Mouse (Mus musculus) midbrain, postnatal 0 days (tissue): ENCODE results near the gene Trappc12. TPM values are rescaled to one million over a fixed set of nuclear protein-coding genes. Genes with fewer than 3 reads are reported as not detected.

Experiments
- ATAC-seq: fragments of 200-750 bp; cut with Nextera tagmentation; 2 replicates; pipeline ENCODE4 v1.8.0; 2017; ENCODE audit warnings: moderate number of reproducible peaks, mild to moderate bottlenecking, moderate TSS enrichment, moderate library complexity; ENCODE audit not compliant: low FRiP score
- DNase-seq: peaks from one replicate; pipeline ENCODE4 v3.0.0-alpha.2; 2015; ENCODE audit warnings: low spot score
- H3K27ac ChIP-seq: fragments of 300-500 bp; sonication (generic); 2 replicates; pipeline ENCODE4 v1.5.1; 2014; ENCODE audit warnings: low read depth, mild to moderate bottlenecking, low read length, mixed read lengths
- H3K27me3 ChIP-seq: fragments of 300-500 bp; sonication (generic); 2 replicates; pipeline ENCODE4 v1.6.1; 2014; ENCODE audit warnings: low read length, control low read depth, mixed read lengths; ENCODE audit not compliant: insufficient read depth
- H3K36me3 ChIP-seq: fragments of 300-500 bp; sonication (generic); 2 replicates; pipeline ENCODE4 v1.6.1; 2014; ENCODE audit warnings: low read length, control low read depth, mixed read lengths; ENCODE audit not compliant: insufficient read depth
- H3K4me1 ChIP-seq: fragments of 300-500 bp; sonication (generic); 2 replicates; pipeline ENCODE4 v1.6.1; 2014; ENCODE audit warnings: mild to moderate bottlenecking, control low read depth, antibody characterized with exemption, low read length, mixed read lengths; ENCODE audit not compliant: insufficient read depth
- H3K4me2 ChIP-seq: fragments of 300-500 bp; sonication (generic); 2 replicates; pipeline ENCODE4 v1.6.1; 2014; ENCODE audit warnings: low read depth, mild to moderate bottlenecking, low read length, mixed read lengths; ENCODE audit not compliant: poor library complexity, severe bottlenecking
- H3K4me3 ChIP-seq: fragments of 300-500 bp; sonication (generic); 2 replicates; pipeline ENCODE4 v1.5.1; 2014; ENCODE audit warnings: low read depth, mild to moderate bottlenecking, low read length, moderate library complexity
- H3K9ac ChIP-seq: fragments of 300-500 bp; sonication (generic); replicated peaks from 2 replicates; pipeline ENCODE4 v1.6.1; 2014; ENCODE audit warnings: mild to moderate bottlenecking, low read length, moderate library complexity, mixed read lengths; ENCODE audit not compliant: poor library complexity, severe bottlenecking
- H3K9me3 ChIP-seq: fragments of 300-500 bp; sonication (generic); 2 replicates; pipeline ENCODE4 v1.6.1; 2016; ENCODE audit warnings: low read length, control low read depth
- CTCF ChIP-seq: IDR thresholded peaks from 2 replicates; pipeline ENCODE4 v1.5.1; 2016; ENCODE audit warnings: antibody characterized with exemption, mild to moderate bottlenecking
- WGBS: fragments of 180-500 bp; shearing (Covaris S2); extraction: QIAGEN DNeasy Blood & Tissue Kit; methylation state at CpG from one replicate; pipeline ENCODE4 v1.1.7; 2014; 5-methylcytosine and 5-hydroxymethylcytosine counted together
- polyA plus RNA-seq: library from polyadenylated mRNA; unstranded; fragments of >200 nt; fragmentation: Nextera tagmentation; extraction: Ambion mirVana; gene quantifications from 2 replicates; pipeline ENCODE4 v1.2.1, GENCODE M21; 2015
- total RNA-seq: library from RNA; depleted of rRNA; stranded (reverse); fragments of >200 nt; gene quantifications from 2 replicates; pipeline ENCODE4 v1.2.3, GENCODE M21; 2014

Trappc12 gene
- total and polyA plus RNA-seq, 2 experiments from 2014 or later, result 37.9 to 53.2 TPM

DNA sequence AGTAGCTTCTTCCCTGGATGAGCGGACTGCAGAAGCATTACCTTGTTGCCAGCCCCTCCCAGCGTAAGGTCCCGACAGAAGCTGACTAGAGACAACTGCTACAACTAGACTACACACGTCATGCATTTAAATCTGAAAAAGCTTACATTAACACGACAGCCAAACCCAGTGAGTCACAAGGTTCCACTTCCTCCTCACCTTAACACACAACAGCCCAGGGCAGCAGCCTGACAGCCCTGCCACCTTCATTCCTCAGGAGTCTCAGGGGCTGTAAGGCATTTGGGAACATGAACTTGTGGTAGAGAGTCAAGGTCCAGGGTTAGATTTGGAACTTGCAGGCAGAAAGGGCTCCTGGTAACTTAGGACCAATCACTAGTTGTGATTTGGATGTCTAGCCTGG, 23.2 kb downstream of the Trappc12 start:
- no peak for DNase-seq
- TF ChIP-seq CTCF, result no peak
- Histone ChIP-seq H3K36me3 (peaks cover 26% of the 10 kb centered on the region; the same call in 1 of the 2 replicates), H3K4me1 (no peaks in the 10 kb centered on the region), H3K4me3 (no peak overlapping the region), H3K27ac (no peak overlapping the region), H3K4me2 (no peak overlapping the region), H3K9ac (no peak overlapping the region), H3K27me3 (no peaks in the 10 kb centered on the region), H3K9me3 (no peaks in the 10 kb centered on the region)
- WGBS, result 90% methylated on average over 5 of the region's 5 CpGs
- no peak for ATAC-seq

DNA sequence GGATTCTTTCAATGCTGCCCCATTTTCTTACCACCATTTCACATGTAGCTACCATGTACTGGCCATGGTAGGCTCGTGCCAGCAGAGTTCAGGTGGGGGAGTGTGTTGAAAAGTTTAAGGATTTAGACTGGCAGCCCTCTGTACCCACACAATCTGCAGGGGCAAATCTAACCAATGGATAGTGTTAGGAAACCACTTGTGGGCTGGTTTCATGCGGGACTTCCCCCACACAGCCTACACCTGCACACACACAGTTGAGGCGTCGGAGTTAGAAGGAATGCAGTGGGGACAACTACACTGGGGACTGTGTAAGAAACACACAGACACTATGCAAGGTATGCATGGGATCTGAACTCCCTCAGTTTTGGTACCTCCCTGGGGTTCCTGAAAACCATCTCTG, 24.1 kb downstream of the Trappc12 start:
- ATAC-seq (no peak), DNase-seq (no peak)
- WGBS, result 94% methylated on average over 4 of the region's 4 CpGs
- Histone ChIP-seq H3K36me3 (peaks cover 27% of the 10 kb centered on the region; the same call in 1 of the 2 replicates), H3K27me3 (no peaks in the 10 kb centered on the region), H3K9me3 (no peaks in the 10 kb centered on the region), H3K4me3 (no peak overlapping the region), H3K4me1 (no peaks in the 10 kb centered on the region), H3K27ac (no peak overlapping the region), H3K4me2 (no peak overlapping the region), H3K9ac (no peak overlapping the region)
- TF ChIP-seq CTCF, result no peak

DNA sequence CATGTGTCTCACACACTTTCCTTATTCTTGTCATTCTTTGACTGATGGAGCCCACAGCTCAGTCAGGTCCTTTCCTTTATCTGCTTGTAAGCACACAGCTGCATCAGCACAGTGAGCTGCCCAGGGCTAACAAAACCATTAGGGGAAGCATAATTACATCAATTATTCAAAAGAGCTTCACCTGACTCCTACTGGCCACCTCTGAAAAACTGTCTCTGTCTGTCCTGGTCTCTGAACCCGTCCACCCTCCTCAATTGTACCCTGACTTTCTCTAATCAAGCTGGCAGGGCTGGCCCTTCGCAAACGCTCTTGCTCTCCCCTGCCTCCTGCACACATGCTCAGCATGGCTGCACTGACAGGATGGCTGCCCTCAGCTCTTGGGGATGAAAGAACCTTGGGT, 25.9 kb downstream of the Trappc12 start:
- no peak overlapping the region for H3K4me3 ChIP-seq
- H3K9me3 ChIP-seq, result no peaks in the 10 kb centered on the region
- no peak overlapping the region for H3K27ac ChIP-seq
- DNase-seq, result no peak
- TF ChIP-seq CTCF, result no peak
- ATAC-seq, result no peak
- H3K36me3 ChIP-seq, result peaks cover 30% of the 10 kb centered on the region
- 64% methylated on average over 3 of the region's 3 CpGs for WGBS
- no peak overlapping the region for H3K9ac ChIP-seq
- H3K4me2 ChIP-seq, result no peak overlapping the region
- H3K27me3 ChIP-seq, result no peaks in the 10 kb centered on the region
- no peaks in the 10 kb centered on the region for H3K4me1 ChIP-seq

DNA sequence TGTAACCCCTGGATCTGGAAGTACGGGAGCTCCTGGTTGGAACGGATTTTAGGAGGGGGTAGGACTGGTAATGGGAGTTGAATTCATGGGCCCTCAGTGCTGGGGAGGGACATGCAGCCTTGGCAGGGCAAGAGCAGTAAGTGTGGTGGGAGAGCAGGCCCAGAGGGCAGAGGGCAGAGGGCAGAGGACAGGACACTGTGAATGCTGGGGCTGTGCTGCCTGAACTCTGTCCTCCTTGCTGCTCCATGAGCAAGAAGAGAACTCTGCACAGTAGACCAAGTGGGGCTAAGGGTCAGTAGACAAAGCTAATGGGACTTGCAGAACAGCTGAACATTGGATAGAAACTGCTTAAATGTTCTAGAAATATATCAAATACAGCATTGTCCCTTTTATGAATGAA, 32.2 kb downstream of the Trappc12 start:
- Histone ChIP-seq H3K36me3 (peaks cover 38% of the 10 kb centered on the region), H3K4me3 (no peak overlapping the region), H3K4me1 (no peaks in the 10 kb centered on the region), H3K9ac (no peak overlapping the region), H3K9me3 (no peaks in the 10 kb centered on the region), H3K27me3 (no peaks in the 10 kb centered on the region), H3K4me2 (no peak overlapping the region), H3K27ac (no peak overlapping the region)
- 96% methylated on average over 2 of the region's 2 CpGs for WGBS
- ATAC-seq, result no peak
- DNase-seq, result no peak
- no peak for TF ChIP-seq CTCF

DNA sequence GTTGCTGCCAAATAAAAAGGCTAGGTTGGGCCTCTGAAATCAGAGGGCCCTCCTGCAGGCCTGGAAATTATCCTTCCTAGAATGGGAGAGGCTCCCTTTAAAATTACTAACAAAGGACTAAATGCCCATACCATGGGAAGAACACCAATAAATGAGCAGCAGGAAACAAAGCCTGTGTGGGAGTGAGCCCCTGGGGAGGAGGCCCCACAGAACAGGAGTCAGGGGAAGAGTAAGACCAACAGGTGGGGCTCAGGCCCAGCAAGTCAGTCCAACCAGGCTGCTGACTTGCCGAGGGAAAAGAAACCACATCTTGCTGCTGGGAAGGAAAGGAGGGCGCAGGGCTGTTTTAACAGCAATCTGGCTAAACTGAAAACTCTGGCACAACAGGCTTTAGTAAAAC, 33.2 kb downstream of the Trappc12 start:
- no peaks in the 10 kb centered on the region for H3K27me3 ChIP-seq
- H3K9ac ChIP-seq, result no peak overlapping the region
- WGBS, result 66% methylated on average over 2 of the region's 2 CpGs
- no peaks in the 10 kb centered on the region for H3K9me3 ChIP-seq
- ATAC-seq (no peak), DNase-seq (no peak)
- no peaks in the 10 kb centered on the region for H3K4me1 ChIP-seq
- no peak for TF ChIP-seq CTCF
- H3K4me2 ChIP-seq, result no peak overlapping the region
- H3K36me3 ChIP-seq, result peaks cover 35% of the 10 kb centered on the region
- no peak overlapping the region for H3K27ac ChIP-seq
- H3K4me3 ChIP-seq, result no peak overlapping the region

DNA sequence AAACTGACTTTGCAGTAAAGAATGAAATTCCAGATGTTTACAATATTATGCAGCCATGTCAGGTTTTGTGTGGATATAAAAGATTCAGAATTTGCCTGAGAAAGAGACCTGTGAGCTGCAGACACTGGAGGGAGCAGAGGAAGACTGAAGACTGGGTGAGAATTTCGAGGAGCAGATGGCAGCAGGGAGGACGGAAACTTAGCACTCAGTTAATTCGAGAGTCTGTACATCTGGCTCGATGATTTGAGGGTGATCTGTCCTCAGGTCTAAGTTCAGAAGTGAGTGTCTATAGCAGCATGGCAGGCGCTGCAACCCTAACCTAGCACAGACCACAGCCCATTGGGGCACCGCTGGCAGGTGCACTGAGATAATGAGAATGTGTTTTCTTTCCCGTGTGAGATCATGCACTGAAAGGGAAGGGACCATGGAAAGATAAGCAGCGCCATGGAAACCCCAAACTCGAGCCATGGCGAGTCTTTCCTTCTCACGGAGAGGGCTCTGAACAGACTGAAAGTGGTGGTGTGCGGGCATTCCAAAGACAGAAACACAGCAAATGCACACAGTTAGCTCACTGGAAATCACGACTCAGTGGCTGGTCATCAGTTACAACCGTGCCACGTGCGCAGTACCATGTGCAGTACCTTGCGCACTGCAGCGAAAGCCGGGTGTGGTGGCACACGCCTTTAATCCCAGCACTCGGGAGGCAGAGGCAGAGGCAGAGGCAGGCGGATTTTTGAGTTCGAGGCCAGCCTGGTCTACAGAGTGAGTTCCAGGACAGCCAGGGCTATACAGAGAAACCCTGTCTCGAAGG, 35.2 kb downstream of the Trappc12 start:
- TF ChIP-seq CTCF, result no peak
- 87% methylated on average over 24 of the region's 24 CpGs for WGBS
- no peak for ATAC-seq

More for the DNA sequence above, 35.2 kb downstream of the Trappc12 start:
- DNase-seq, result no peak
- H3K9me3 ChIP-seq, result no peaks in the 10 kb centered on the region
- H3K27me3 ChIP-seq, result no peaks in the 10 kb centered on the region
- H3K4me2 ChIP-seq, result no peak overlapping the region
- H3K4me1 ChIP-seq, result no peaks in the 10 kb centered on the region
- no peak overlapping the region for H3K9ac ChIP-seq
- peaks cover 23% of the 10 kb centered on the region for H3K36me3 ChIP-seq
- no peak overlapping the region for H3K4me3 ChIP-seq
- no peak overlapping the region for H3K27ac ChIP-seq
